Mouse (Mus musculus) thymus, adult 2 months (tissue): ENCODE measurements around the gene Aldh3a2. TPM values are rescaled to one million over a fixed set of nuclear protein-coding genes. Genes with fewer than 3 reads are reported as not detected.
A peak's percentile ranks its signal among the peaks of the same experiment; 100 is the strongest.

Experiments used
- DNase-seq: peaks from one replicate; pipeline ENCODE4 v3.0.0; 2021
- H3K27ac ChIP-seq: fragments of 200-500 bp; 2 replicates; pipeline ENCODE4 v1.5.1; 2012; ENCODE audit warnings: low read length, control low read depth; ENCODE audit not compliant: control insufficient read depth, insufficient read depth
- H3K27me3 ChIP-seq: fragments of 200-500 bp; 2 replicates; pipeline ENCODE4 v1.6.1; 2012; ENCODE audit warnings: mild to moderate bottlenecking, low read length, moderate library complexity, mixed read lengths; ENCODE audit not compliant: control insufficient read depth, insufficient read depth
- H3K36me3 ChIP-seq: fragments of 200-500 bp; 2 replicates; pipeline ENCODE4 v1.6.1; 2012; ENCODE audit warnings: mild to moderate bottlenecking, low read length, moderate library complexity; ENCODE audit not compliant: control insufficient read depth, insufficient read depth
- H3K4me1 ChIP-seq: fragments of 200-500 bp; replicated peaks from 2 replicates; pipeline ENCODE4 v1.6.1; 2012; ENCODE audit warnings: low read length; ENCODE audit not compliant: control insufficient read depth, insufficient read depth
- H3K4me3 ChIP-seq: fragments of 200-500 bp; 2 replicates; pipeline ENCODE4 v1.5.1; 2012; ENCODE audit warnings: mild to moderate bottlenecking, low read length, control low read depth, moderate library complexity; ENCODE audit not compliant: control insufficient read depth, insufficient read depth
- CTCF ChIP-seq: fragments of 200-500 bp; IDR thresholded peaks from 2 replicates; pipeline ENCODE4 v1.5.1; 2012; ENCODE audit warnings: mild to moderate bottlenecking, control low read depth, low read length, moderate library complexity, borderline replicate concordance; ENCODE audit not compliant: control insufficient read depth, poor library complexity, insufficient read depth; ENCODE audit errors: extremely low read depth
- POLR2A ChIP-seq: fragments of 200-500 bp; IDR thresholded peaks from 2 replicates; pipeline ENCODE4 v1.6.1; 2012; ENCODE audit warnings: mild to moderate bottlenecking, low read length, control low read depth, moderate library complexity; ENCODE audit not compliant: control insufficient read depth, poor library complexity, insufficient read depth; ENCODE audit errors: extremely low read depth
- WGBS: fragments of 180-500 bp; shearing (Covaris S2); methylation state at CpG from one replicate; pipeline ENCODE4 v1.1.7; 2018; 5-methylcytosine and 5-hydroxymethylcytosine counted together
- polyA plus RNA-seq: library from polyadenylated mRNA; depleted of rRNA; stranded (reverse); fragments of >200 nt; gene quantifications from 2 replicates; pipeline ENCODE4 v1.2.3, GENCODE M21; 2012

Gene Aldh3a2
- polyA plus RNA-seq, 1 experiment: 92.7 TPM

DNA sequence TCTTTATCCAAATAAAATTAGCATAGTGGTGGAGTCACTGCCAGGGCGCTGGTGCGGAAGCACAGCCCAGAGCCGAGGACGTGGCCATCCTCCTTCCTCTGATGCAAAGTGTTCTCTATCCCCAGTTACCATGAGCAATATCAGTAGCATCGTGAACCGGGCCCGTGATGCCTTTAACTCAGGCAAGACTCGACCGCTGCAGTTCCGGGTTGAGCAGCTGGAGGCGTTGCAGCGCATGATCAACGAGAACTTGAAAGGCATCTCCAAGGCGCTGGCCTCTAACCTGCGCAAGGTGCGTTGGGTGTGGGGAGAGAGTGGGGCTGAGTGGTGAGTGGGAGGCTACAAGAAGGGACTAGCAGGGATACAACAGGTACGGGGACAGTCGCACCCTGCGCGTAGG lies 55.2 kb downstream of the Aldh3a2 start:
- Histone ChIP-seq H3K36me3 (no peaks in the 10 kb centered on the region), H3K27ac (no peak overlapping the region), H3K27me3 (no peaks in the 10 kb centered on the region), H3K4me1 (no peaks in the 10 kb centered on the region), H3K4me3 (no peak overlapping the region)
- 42% methylated on average over 20 of the region's 20 CpGs for WGBS
- TF ChIP-seq POLR2A: no peak
- peak; percentile 33 for DNase-seq

DNA sequence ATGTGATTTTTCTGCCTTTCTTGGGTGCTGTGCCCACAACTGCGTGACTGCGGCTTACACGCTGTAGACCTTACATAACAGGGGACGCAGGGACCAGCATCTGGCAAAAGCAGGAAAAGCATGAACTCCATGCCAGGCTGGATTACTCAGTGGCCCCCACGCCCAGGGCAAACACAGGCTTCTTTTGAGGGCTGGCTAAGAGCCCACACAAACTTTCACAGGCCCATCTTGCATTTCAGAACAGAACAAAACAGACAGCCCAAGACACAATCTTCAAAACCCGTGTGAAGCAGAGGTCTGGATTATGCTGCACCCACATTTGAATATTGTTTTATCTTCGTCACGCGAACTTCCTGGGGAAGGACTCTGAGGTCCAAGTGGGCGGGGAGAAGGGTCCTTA lies 58.9 kb downstream of the Aldh3a2 start:
- H3K27me3 ChIP-seq: no peaks in the 10 kb centered on the region
- no peak overlapping the region for H3K27ac ChIP-seq
- DNase-seq: no peak
- no peaks in the 10 kb centered on the region for H3K36me3 ChIP-seq
- H3K4me1 ChIP-seq: no peaks in the 10 kb centered on the region
- 44% methylated on average over 10 of the region's 10 CpGs for WGBS
- H3K4me3 ChIP-seq: no peak overlapping the region
- TF ChIP-seq CTCF (no peak), POLR2A (no peak)

DNA sequence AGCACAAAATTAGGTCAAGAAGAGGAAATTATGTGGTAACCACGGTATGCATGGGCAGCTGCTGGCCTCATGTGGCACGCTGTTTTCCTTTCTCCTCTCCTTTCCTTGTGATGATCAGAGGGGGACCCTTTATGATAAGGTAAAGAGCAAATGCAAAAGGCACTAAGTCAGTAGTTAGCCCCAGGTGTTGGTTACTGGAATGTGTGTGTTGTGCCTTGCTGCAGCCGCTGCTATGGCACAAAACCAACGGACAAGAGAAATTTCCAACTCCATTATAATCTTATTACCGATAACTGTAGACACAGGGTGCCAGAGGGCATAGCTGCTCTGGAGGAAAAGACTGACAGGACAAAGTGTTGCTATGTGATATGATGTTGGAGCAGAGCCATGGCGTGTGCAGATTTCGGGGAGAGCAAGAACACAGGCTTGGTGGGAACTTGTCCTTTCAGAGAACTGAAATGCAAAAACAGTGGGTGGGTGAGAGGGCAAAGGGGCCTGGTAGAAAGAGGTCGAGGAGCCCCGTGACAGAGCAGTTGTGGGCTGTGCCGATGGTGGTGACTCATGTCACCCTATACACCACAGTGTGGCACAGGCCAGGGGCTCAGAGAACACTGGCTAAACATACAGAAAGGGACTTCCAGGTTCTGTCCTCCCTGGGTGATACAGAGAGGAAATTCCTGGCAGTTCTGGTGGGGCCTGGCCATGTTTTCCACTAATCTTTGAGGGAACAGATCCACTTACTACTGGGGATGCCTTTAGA lies 59.6 kb downstream of the Aldh3a2 start, which contains the start of gene Aldh3a1:
Gene Aldh3a1 (plus strand): TSS at position 51 of the 760 bp plus-strand sequence.
- no peak for TF ChIP-seq POLR2A
- no peak within 1 kb of the TSS for H3K4me3 ChIP-seq
- H3K27ac ChIP-seq: no peak within 1 kb of the TSS

DNA sequence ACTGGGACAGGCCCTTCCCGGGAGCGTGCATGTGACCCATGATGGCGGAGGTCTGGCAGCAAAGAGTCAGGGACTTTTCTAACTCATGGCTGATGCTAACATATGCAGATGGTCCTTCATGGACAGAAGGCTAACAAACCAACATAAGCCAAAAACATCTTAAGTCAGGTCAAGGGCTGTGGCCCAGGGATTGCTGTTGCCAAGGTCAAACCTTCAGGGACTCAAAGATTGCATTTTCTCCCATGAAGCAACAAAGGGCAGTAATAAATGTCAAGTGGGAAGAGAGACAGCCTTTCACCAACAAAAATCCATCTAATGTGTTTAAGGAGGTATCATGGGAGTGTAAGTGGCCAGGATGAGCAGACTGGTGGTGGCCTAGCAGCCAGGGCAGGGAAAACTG lies 61.1 kb downstream of the Aldh3a2 start:
- DNase-seq: no peak
- no peak overlapping the region for H3K27ac ChIP-seq
- no peaks in the 10 kb centered on the region for H3K36me3 ChIP-seq
- 96% methylated on average over 3 of the region's 3 CpGs for WGBS
- H3K4me3 ChIP-seq: no peak overlapping the region
- H3K4me1 ChIP-seq: no peaks in the 10 kb centered on the region
- TF ChIP-seq POLR2A: no peak
- no peak for TF ChIP-seq CTCF
- H3K27me3 ChIP-seq: no peaks in the 10 kb centered on the region

More for the DNA sequence above, 59.6 kb downstream of the Aldh3a2 start, which contains the start of gene Aldh3a1:
- no peak for DNase-seq
- Histone ChIP-seq H3K36me3 (no peaks in the 10 kb centered on the region), H3K4me1 (no peaks in the 10 kb centered on the region), H3K27me3 (no peaks in the 10 kb centered on the region)
- 61% methylated on average over 10 of the region's 10 CpGs for WGBS

DNA sequence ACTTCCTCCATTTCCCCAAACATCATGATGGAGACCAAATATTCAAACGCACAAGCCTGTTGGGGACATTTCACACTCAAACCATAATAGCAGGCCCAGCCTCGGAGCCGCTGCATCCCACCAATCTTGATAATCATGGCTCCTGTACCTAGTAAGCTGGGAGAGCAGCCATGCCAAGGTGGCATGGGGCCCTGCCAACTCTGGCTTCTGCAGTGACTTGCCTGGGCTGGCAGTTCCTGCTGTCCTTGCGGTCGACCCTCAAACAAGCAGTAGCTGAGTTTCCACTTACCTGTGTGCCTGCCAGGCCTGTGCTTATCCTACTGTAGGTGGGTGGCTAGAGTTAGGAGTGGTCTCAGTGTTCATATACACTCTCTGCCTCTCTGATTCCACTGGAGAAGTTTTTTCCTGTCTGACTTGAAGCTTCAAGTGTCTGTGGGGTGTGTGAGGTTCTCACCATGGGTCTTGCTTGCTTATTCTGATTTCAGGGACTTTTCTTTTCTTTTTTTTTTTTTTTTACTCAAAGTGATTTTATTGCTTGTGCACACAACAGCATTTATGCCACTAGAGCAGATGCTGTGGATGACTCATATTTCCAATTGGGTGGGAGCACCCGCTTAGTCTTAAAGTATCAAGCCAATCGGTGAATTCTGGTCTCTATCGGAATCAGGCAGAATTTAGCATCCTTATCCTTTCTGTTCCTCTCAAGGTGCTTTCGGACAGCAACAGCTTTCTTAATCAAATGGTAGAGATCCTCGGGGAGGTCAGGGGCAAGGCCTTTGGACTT lies 61.9 kb downstream of the Aldh3a2 start:
- H3K4me1 ChIP-seq: no peaks in the 10 kb centered on the region
- TF ChIP-seq CTCF: no peak
- no peak for TF ChIP-seq POLR2A
- no peak for DNase-seq

DNA sequence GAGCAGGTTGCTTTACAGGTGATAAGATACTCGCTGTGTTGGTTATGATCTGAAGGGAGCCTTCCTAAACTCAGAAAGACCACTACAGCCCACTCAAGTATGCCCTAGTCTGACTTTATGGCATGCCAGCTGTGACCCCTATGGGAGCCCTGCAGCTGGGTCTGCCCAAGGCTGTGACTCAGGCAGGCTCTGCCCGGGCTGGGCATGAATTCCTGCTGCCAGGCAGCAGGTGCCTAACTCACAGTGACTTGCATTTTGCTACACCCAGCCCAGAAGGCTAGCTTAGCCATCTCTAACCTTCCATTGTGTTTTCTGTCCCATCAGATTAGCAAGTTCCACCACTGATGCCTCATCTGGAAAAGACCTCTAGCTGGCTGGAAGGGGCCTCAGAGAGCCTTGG lies 64.5 kb downstream of the Aldh3a2 start:
- TF ChIP-seq POLR2A (no peak), CTCF (no peak)
- Histone ChIP-seq H3K4me3 (no peak overlapping the region), H3K36me3 (no peaks in the 10 kb centered on the region), H3K27ac (no peak overlapping the region), H3K27me3 (no peaks in the 10 kb centered on the region), H3K4me1 (no peaks in the 10 kb centered on the region)
- WGBS: 62% methylated on average over 2 of the region's 2 CpGs
- DNase-seq: no peak

More for the DNA sequence above, 61.9 kb downstream of the Aldh3a2 start:
- 94% methylated on average over 10 of the region's 10 CpGs for WGBS
- Histone ChIP-seq H3K36me3 (no peaks in the 10 kb centered on the region), H3K27ac (no peak overlapping the region), H3K4me3 (no peak overlapping the region), H3K27me3 (no peaks in the 10 kb centered on the region)
